Mouse (Mus musculus) olfactory bulb, adult 2 months (tissue): ENCODE results near the gene Neu4. TPM values are rescaled to one million over a fixed set of nuclear protein-coding genes. Genes with fewer than 3 reads are reported as not detected.
"Not testable (repeated sequence)": the region's sequence is repeated elsewhere in the genome, so short reads cannot be mapped to it uniquely, and the experiment has no call there.

Experiments used
- H3K27ac ChIP-seq: fragments of 200-500 bp; 2 replicates; pipeline ENCODE4 v1.5.1; 2012; ENCODE audit warnings: low read depth, low read length; ENCODE audit not compliant: insufficient read depth
- H3K4me1 ChIP-seq: fragments of 200-500 bp; 2 replicates; pipeline ENCODE4 v1.6.1; 2012; ENCODE audit warnings: low read length; ENCODE audit not compliant: control insufficient read depth, insufficient read depth
- H3K4me3 ChIP-seq: fragments of 200-500 bp; 2 replicates; pipeline ENCODE4 v1.5.1; 2012; ENCODE audit warnings: mild to moderate bottlenecking, low read depth, low read length, moderate library complexity; ENCODE audit not compliant: insufficient read depth
- CTCF ChIP-seq: fragments of 200-500 bp; IDR thresholded peaks from 2 replicates; pipeline ENCODE4 v1.5.1; 2012; ENCODE audit warnings: low read depth, mild to moderate bottlenecking, low read length, moderate library complexity; ENCODE audit not compliant: insufficient read depth
- POLR2A ChIP-seq: fragments of 200-500 bp; IDR thresholded peaks from 2 replicates; pipeline ENCODE4 v1.6.1; 2012; ENCODE audit warnings: mild to moderate bottlenecking, low read depth, low read length, moderate library complexity; ENCODE audit not compliant: insufficient read depth
- WGBS: fragments of 180-500 bp; shearing (Covaris S2); methylation state at CpG from one replicate; pipeline ENCODE4 v1.1.7; 2018; 5-methylcytosine and 5-hydroxymethylcytosine counted together
- polyA plus RNA-seq: library from polyadenylated mRNA; stranded (reverse); fragments of >200 nt; gene quantifications from 2 replicates; pipeline ENCODE4 v1.2.4, GENCODE M21; 2012; ENCODE audit warnings: low replicate concordance; ENCODE audit not compliant: missing spikeins, insufficient read depth, insufficient read length

Neu4 gene
- polyA plus RNA-seq = not detected in 2 replicates

DNA sequence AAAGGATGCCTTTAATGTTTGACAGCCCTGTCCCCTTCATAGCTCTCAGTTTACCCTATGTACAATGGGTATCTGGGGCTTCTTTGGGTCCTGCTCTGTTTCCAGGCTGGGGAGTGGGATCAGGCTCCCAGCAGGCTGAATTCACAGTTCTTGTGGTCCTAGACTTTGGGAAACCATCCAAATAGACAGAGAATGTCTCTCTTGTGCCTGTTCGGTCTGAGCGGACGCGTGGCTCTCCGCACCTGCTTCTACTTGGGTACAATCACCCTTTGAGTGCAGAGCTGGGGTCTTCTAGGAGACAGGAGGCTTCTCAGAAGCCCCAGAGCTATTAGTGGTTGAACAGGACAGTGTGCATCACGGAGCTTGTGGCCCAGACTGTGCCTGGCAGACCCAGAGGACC lies at the start of gene Neu4:
TSS of gene Neu4 (plus strand) at position 301 of the 400 bp plus-strand sequence.
- no peak within 1 kb of the TSS for H3K4me3 ChIP-seq
- 86% methylated on average over 6 of the region's 6 CpGs for WGBS

DNA sequence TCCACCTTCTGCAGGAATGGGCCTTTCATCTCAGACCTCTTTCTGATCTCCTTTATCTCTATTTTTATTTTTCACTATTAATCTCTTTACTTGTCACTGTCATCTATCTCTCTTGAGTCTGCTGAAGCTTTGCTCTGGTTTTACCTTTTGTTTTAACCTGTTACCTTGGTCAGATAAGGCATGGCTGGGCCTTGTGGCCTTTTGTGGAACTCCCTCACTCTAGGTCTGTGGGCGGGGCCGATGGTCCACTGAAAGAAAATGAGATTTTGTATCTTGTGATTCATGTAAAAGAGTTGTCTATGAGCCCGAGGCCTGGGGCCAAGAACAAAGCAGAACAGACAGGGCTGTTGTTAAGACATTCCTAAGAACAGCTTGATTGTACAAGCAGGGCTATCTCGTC lies 49.5 kb upstream of the Neu4 start:
- H3K4me3 ChIP-seq, H3K4me1 ChIP-seq, H3K27ac ChIP-seq: not testable (repeated sequence)
- no CpG with 5 or more reads among the region's 4 CpGs for WGBS

More for the DNA sequence above, at the start of gene Neu4:
- TF ChIP-seq POLR2A (no peak), CTCF (no peak)
- Histone ChIP-seq H3K27ac (no peak within 1 kb of the TSS), H3K4me1 (no peaks in the 10 kb centered on the region)

DNA sequence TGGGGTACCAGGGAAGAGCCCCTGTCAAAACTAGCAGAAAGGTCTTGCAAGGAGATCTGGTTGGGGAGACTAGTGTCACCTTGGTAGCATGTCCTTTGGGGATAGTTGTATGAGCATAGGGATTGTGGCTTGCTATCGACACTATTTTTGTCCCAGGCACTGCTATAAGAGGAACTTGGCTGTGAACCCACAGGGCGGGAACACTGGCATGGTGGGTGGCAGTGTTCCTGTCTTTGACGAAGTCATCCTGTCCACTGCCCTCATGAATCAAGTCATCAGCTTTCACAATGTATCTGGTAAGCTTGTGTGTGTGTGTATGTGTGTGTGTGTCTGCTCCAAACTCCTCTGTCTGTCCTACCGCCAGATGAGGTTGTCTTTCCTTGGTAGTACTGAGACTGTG lies 44.5 kb upstream of the Neu4 start:
- 34% methylated on average over 2 of the region's 4 CpGs for WGBS
- not testable (repeated sequence) for H3K4me1 ChIP-seq, H3K27ac ChIP-seq, H3K4me3 ChIP-seq

DNA sequence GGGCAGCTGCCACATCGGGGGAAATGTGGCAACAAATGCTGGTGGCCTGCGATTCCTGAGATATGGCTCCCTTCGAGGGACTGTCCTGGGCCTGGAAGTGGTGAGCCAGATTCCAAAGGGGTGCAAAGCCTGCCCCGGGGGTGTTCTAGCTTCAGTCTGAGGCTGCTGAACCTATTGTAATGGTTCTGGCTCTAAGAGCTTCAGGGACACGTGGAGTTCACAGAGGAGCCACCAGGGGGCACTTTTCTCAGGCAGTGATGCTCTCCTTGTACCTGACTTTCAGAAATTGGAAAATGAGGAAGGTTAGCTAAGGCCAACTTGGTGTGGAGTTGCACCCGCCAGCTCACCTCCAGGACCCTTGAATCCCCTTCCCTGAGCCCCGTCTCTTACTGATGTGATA lies 42.0 kb upstream of the Neu4 start:
- WGBS = no CpG with 5 or more reads among the region's 7 CpGs
- H3K4me1 ChIP-seq, H3K27ac ChIP-seq, H3K4me3 ChIP-seq: not testable (repeated sequence)

DNA sequence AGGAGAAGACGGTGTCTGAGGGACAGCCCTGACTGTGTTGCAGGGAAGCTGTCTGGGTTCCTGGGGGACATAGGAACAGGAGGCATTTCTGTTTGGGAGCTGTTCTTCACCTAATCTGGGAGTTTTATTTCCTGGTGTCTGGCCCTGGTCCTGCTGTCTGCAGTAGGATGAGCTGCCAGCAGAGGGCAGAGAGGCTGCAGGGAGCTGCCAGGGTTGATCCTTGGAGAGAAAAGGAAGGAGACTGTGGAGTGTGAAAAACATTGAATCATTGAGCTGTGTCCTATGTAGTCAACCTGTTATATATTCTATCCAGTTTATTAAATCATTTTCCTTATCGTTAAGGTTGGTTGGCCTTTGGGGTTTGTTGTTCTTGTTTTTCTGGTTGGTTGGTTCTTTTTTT lies 39.3 kb upstream of the Neu4 start:
- WGBS = 80% methylated on average over 1 of the region's 2 CpGs
- H3K4me3 ChIP-seq, H3K27ac ChIP-seq, H3K4me1 ChIP-seq: not testable (repeated sequence)

DNA sequence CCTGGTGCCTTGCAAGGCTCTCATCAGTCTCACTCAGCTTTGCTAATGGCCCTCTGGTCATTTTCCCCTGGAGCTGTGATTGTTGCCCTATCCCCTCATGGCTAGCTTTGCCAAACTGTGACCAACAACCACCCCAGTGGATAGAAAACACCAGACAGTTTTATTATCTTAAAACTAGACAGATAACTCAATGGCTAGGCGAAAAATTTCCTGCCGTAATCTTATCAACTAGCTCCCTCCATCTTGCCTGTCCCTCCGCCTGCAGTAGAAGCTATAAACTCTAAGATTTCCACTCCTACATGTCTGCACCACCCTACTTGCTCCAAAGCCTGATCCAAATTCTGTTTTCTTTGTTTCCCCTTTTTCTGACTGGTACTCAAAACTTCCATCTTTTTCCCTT lies 34.1 kb upstream of the Neu4 start:
- 97% methylated on average over 3 of the region's 3 CpGs for WGBS
- no peak overlapping the region for H3K4me3 ChIP-seq
- H3K4me1 ChIP-seq = no peaks in the 10 kb centered on the region
- H3K27ac ChIP-seq = no peak overlapping the region
- TF ChIP-seq CTCF = no peak
- no peak for TF ChIP-seq POLR2A

DNA sequence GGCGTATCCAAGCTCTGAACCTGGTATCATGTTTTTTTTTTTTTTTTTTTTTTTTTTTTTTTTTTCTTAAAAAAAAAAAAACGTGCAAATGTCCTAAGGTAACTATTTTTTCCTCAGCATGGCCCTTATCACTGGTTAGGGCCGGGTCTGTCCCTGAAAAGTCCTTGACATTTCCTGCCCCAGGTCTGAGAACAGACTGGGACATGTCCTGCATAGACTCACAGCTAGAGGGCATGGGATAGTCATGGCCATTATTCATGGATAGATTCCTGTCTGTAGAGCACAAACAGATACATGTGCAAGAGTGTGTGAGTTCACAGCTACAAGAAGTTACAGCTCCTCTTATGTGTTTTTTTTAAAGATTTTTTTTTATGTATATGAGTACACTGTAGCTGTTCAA lies 31.5 kb upstream of the Neu4 start:
- Histone ChIP-seq H3K4me1 (no peaks in the 10 kb centered on the region), H3K4me3 (no peak overlapping the region), H3K27ac (no peak overlapping the region)
- no peak for TF ChIP-seq POLR2A
- 72% methylated on average over 3 of the region's 3 CpGs for WGBS

DNA sequence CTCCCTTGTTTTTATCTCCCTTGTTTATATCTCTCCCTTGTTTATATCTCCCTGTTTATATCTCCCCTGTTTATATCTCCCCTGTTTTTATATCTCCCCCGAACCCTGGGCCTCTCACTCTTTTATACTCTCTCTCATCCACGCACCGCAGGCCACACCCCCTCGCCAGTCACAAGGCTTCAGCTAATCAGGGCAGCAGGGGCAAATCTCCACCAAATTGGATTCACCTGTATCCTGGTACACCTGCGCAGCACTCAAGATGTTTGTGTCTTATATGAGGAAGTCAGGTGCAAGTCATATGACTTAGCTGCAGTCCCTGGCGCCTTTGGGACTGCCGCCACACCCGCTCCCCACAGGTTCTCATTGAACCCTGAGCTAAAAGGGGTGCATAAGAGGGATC lies 30.0 kb upstream of the Neu4 start, which contains the start of gene Gal3st2c:
TSS of gene Gal3st2c (plus strand) at position 301 of the 400 bp plus-strand sequence.
- H3K27ac ChIP-seq, H3K4me1 ChIP-seq, H3K4me3 ChIP-seq: not testable (repeated sequence)
- WGBS = 91% methylated on average over 8 of the region's 8 CpGs

DNA sequence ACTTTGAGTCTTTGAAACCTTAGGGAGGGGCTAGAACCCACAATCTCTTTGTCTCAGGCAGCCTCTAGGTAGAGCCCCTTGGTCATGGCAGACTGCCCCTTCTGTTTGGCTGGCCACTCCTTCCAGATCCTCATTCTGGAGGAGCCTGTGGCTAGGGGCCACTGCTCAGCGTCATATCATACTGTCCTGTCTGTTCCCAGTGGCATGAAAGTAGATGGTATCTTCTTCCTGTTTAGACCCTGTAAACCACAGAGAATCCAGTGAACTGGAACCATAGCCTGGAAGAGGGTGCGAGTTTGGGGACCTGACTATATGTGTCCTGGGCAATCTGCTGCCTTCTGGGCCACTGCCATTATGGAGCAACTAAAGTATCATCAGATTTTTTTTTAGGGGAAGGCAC lies 29.2 kb upstream of the Neu4 start:
- 86% methylated on average over 2 of the region's 2 CpGs for WGBS
- H3K4me1 ChIP-seq, H3K27ac ChIP-seq, H3K4me3 ChIP-seq: not testable (repeated sequence)

DNA sequence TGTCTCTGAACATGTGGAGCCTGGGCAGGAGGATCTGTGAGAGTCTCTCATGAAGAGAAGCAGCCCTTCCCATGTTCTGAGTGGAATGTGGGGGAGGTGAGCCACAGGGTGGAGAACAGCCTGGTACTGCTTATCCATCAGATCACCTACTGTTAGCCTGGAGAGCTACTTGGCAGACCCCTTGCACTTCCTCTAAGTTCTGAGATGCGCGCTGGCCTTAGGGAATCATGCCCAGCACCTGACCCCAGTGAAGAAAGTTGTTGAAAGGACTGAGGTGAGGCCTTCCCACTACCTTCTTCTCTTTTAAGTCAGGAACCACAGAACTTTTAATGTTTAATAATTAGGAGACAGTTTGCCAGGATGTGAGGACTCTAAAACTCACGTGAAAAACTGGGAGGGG lies 28.8 kb upstream of the Neu4 start:
- H3K27ac ChIP-seq, H3K4me1 ChIP-seq, H3K4me3 ChIP-seq: not testable (repeated sequence)
- 91% methylated on average over 3 of the region's 3 CpGs for WGBS

DNA sequence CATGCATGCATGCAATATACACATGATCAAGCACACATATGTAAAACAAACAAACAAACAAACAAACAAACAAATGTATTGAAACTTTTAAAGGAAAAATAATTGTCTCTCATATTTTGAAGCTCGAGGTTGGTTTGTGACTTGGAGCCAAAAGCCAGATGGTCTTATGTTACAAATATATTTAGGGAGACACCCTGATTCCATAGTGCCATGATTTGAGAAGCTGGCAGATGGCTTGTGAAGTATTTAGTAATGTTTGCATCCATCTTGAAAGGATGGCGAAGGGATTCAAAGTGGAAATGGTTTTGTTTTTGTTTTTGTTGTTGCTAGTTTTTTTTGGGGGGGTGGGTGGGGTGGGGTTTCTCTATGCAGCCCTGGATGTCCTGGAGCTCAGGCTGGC lies 19.2 kb upstream of the Neu4 start:
- H3K4me3 ChIP-seq = no peak overlapping the region
- WGBS = 88% methylated on average over 2 of the region's 2 CpGs
- no peak for TF ChIP-seq POLR2A
- no peak for TF ChIP-seq CTCF
- H3K27ac ChIP-seq = no peak overlapping the region
- H3K4me1 ChIP-seq = no peaks in the 10 kb centered on the region

DNA sequence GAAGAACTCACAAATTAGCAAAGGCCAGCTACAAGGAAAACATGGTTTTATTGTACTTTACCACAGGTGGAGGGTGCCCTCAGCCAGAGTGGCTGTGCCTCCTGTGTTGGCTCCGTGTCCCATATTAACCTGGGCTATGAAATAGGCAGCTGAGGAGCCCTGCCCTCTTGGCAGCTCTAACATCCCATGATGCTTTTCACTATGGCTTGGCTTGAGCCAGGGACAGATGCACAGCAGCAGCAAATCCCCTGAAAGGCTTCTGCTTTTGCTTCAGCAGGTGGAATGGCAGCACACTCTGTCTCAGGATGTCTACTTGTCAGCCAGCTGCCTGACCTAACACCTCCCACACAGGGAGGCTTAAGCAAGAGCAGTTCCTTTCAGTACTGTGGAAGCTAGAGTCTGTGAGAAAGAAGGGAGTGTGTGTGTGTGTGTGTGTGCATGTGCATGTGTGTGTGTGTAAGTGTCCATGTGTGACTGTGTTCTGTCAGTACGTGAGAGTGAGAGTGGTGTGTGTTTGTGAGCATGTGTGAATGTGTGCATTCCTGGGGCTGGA lies 14.2 kb upstream of the Neu4 start:
- H3K27ac ChIP-seq, H3K4me3 ChIP-seq, H3K4me1 ChIP-seq: not testable (repeated sequence)
- 78% methylated on average over 2 of the region's 2 CpGs for WGBS

DNA sequence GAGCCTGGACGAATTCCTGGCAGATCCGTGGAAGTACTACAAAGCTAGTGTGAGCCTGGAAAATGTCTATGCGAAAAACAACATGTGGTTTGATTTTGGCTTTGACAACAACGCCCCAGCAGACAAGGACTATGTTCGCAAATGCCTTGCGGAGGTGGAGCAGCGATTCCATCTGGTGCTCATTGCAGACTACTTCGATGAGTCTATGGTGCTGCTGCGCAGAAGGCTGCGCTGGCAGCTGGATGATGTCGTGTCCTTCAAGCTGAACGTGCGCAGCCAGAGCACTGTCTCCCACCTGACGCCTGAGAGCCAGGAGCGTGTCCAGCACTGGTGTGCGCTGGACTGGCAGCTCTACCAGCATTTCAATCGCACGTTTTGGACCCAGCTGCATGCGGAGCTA lies 11.4 kb upstream of the Neu4 start:
- H3K4me3 ChIP-seq, H3K4me1 ChIP-seq, H3K27ac ChIP-seq: not testable (repeated sequence)
- WGBS = 84% methylated on average over 16 of the region's 19 CpGs
